Mouse (Mus musculus): Measurements from ENCODE around the gene Hmgcll1. TPM values are rescaled to one million over a fixed set of nuclear protein-coding genes. Genes with fewer than 3 reads are reported as not detected.
"Not testable (repeated sequence)": the region's sequence is repeated elsewhere in the genome, so short reads cannot be mapped to it uniquely, and the experiment has no call there.

The Hmgcll1 gene
- polyA plus RNA-seq, 1 experiment: not detected

DNA sequence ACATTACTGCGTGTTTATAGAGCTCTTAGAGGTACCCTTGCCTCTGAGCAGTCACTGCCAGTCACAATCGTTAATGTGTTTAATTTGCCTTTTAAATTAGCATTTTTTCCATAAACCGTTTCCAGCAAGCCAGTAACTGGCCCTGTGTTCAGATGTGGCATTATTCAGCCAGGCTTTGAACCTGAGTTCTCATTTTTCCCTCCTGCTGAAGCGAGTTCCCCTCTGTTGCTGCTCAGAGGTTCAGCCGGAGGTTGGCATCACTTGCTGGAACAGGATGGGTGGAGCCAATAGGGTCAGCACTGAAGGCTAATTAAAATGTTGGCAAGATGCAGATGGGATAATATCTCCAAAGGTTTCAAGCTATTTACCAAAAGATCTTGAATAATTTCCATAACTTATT is 28.7 kb downstream of the Hmgcll1 start:
- Histone ChIP-seq H3K4me1 (ENCODE audit: control insufficient read depth, insufficient read depth, low read length) (no peaks in the 10 kb centered on the region), H3K27ac (ENCODE audit: insufficient read depth, low read depth, low read length) (no peak overlapping the region), H3K4me3 (ENCODE audit: insufficient read depth, low read length) (no peak overlapping the region)
- TF ChIP-seq CTCF (IDR thresholded peaks at IDR 0.05; ENCODE audit: low read depth, low read length): no peak
- no peak for TF ChIP-seq POLR2A (IDR thresholded peaks at IDR 0.05; ENCODE audit: borderline replicate concordance, low read depth, low read length)

DNA sequence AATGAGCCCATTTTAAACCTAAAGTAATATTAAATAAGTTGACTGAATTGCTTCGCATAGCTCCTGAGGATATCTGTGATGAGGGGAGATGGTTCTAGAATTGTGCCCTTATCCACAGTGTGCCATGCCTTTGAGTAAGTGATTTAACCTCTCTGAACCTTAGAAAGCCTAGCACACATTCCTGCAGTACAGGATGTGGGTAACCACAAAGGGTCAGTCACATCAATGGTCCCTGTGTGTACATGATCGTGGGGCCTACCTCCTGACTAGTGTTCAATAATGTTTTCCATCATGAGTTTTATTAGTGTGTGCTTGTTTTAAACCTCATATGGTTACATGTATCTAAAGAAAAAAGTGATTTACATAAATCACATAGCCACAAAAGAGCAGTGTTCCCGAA is 46.3 kb downstream of the Hmgcll1 start:
- no peak for TF ChIP-seq POLR2A (IDR thresholded peaks at IDR 0.05; ENCODE audit: borderline replicate concordance, low read depth, low read length)
- no peak for TF ChIP-seq CTCF (IDR thresholded peaks at IDR 0.05; ENCODE audit: low read depth, low read length)
- Histone ChIP-seq H3K4me3 (ENCODE audit: insufficient read depth, low read length) (no peak overlapping the region), H3K27ac (ENCODE audit: insufficient read depth, low read depth, low read length) (no peak overlapping the region), H3K4me1 (ENCODE audit: control insufficient read depth, insufficient read depth, low read length) (no peaks in the 10 kb centered on the region)

DNA sequence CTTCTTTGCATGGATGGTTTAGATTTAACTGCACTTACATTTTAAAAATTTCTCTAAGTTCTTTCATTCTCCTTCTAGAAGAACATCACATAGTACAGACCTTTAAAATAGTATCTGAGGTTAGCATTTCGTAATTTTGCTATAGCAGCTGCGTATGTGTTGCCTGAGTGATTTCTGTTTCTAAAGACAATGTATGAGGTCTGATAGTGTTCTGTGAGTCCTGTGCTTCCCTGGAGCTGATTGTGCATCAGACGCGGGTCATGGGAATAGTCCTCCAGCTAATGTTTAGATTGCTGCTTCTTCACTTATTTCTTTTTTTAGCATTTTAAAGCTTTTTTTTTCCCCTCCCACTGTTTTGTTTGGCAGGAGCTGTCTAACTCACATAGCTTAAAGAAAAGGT is 46.8 kb downstream of the Hmgcll1 start:
- TF ChIP-seq POLR2A (IDR thresholded peaks at IDR 0.05; ENCODE audit: borderline replicate concordance, low read depth, low read length) (no peak), CTCF (IDR thresholded peaks at IDR 0.05; ENCODE audit: low read depth, low read length) (no peak)
- H3K4me3 ChIP-seq (ENCODE audit: insufficient read depth, low read length): no peak overlapping the region
- H3K27ac ChIP-seq (ENCODE audit: insufficient read depth, low read depth, low read length): no peak overlapping the region
- no peaks in the 10 kb centered on the region for H3K4me1 ChIP-seq (ENCODE audit: control insufficient read depth, insufficient read depth, low read length)

DNA sequence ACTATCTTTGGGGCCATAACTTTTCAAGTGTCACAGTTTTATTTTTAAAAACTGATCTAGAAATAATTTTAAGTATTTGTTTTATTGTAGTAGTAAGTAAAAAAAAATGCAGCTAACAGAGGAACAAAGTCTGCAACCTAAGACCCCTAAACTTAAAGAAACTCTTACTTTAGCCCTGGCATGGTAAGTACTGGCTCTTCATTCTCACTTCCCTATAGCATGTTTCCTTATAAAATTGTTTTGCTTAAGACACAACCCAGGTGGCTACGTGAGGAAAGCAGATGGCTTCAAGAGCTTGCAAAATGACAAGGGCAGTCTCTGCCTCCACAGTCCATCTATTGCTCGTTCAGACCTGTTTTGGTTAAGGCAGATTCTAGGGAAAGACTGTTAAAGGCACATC is 49.5 kb downstream of the Hmgcll1 start:
- no peak overlapping the region for H3K27ac ChIP-seq (ENCODE audit: insufficient read depth, low read depth, low read length)

DNA sequence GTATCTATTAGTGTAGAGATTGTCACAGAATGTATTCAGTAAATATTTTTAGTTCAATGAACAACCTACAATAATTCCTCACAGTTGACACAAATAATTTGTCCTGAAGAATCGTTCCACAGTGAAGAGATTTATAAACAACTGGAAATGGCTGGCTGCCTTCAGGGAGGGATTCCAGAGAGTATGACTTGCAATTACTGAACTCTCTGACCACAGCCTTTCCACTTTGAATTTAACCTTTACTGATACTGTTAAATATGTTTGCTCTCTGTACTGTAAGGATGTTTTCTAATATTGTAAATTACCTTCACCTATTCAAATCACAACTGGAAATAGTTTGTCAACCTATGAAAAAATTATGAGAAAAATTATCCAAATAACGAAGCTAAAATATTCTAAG is 76.9 kb downstream of the Hmgcll1 start:
- Histone ChIP-seq H3K27ac (ENCODE audit: insufficient read depth, low read depth, low read length) (no peak overlapping the region), H3K4me3 (ENCODE audit: insufficient read depth, low read length) (no peak overlapping the region), H3K4me1 (ENCODE audit: control insufficient read depth, insufficient read depth, low read length) (no peaks in the 10 kb centered on the region)
- TF ChIP-seq CTCF (IDR thresholded peaks at IDR 0.05; ENCODE audit: low read depth, low read length) (no peak), POLR2A (IDR thresholded peaks at IDR 0.05; ENCODE audit: borderline replicate concordance, low read depth, low read length) (no peak)

More for the DNA sequence above, 49.5 kb downstream of the Hmgcll1 start:
- Histone ChIP-seq H3K4me1 (ENCODE audit: control insufficient read depth, insufficient read depth, low read length) (no peaks in the 10 kb centered on the region), H3K4me3 (ENCODE audit: insufficient read depth, low read length) (no peak overlapping the region)
- TF ChIP-seq CTCF (IDR thresholded peaks at IDR 0.05; ENCODE audit: low read depth, low read length) (no peak), POLR2A (IDR thresholded peaks at IDR 0.05; ENCODE audit: borderline replicate concordance, low read depth, low read length) (no peak)

DNA sequence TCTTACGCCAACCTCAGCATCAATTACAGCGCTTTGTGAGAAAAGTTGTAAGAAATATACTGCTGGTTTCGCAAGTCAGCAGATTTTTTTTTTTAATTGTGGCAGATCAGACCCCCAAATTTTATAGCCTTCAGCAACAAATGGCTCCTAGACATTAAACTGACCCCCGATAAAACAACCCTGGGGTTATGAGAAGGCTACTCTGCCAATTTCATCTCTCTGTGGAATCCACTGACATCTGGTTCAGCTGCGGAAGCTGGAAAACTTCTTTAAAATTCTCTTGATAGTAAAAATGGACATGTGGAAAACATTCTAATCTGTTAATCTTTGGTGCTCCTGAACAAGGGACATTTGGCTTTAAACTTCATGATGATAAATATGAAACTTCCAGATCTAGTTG is 82.6 kb downstream of the Hmgcll1 start:
- Histone ChIP-seq H3K27ac (ENCODE audit: insufficient read depth, low read depth, low read length) (no peak overlapping the region), H3K4me3 (ENCODE audit: insufficient read depth, low read length) (no peak overlapping the region), H3K4me1 (ENCODE audit: control insufficient read depth, insufficient read depth, low read length) (no peaks in the 10 kb centered on the region)
- TF ChIP-seq POLR2A (IDR thresholded peaks at IDR 0.05; ENCODE audit: borderline replicate concordance, low read depth, low read length) (no peak), CTCF (IDR thresholded peaks at IDR 0.05; ENCODE audit: low read depth, low read length) (no peak)

DNA sequence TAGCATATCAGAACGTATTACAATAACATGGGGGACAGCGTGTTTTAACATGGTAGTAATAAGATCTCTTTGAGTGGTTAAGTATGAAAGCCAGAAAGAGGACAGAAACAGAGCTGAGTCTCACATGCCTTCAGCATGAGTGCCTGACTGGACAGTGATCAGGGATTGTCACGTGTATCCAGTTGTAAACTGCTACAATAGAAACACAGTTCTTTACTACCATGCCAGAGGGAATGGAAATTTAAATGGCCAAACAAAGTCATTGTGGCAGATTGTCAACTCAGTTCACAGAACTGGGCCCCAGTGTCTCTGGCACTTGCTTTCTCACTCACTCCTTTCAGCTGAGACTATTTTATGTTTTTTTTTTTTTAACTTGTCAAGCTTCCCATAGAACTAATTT is 85.3 kb downstream of the Hmgcll1 start:
- TF ChIP-seq POLR2A (IDR thresholded peaks at IDR 0.05; ENCODE audit: borderline replicate concordance, low read depth, low read length) (no peak), CTCF (IDR thresholded peaks at IDR 0.05; ENCODE audit: low read depth, low read length) (no peak)
- Histone ChIP-seq H3K4me3 (ENCODE audit: insufficient read depth, low read length) (no peak overlapping the region), H3K4me1 (ENCODE audit: control insufficient read depth, insufficient read depth, low read length) (no peaks in the 10 kb centered on the region), H3K27ac (ENCODE audit: insufficient read depth, low read depth, low read length) (no peak overlapping the region)

DNA sequence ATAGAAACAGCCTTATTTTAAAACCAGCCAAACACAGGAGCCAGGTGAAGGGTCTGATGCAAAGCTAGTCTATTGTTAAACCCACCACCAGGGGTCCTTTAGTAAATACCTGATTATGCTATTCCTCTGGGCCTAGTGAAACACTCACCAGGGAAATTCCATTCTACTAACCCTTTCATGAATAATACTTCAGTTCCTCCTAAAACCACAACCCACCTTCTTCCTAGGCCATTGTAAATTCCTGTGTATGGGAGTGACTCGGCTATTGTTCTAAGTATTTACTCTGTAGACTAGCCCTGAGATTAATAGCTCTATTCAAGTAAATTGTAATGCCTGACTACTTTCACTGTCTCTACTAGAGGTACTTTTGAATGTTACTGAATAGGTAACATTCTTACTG is 89.8 kb downstream of the Hmgcll1 start:
- not testable (repeated sequence) for H3K4me1 ChIP-seq (ENCODE audit: control insufficient read depth, insufficient read depth, low read length); H3K27ac ChIP-seq (ENCODE audit: insufficient read depth, low read depth, low read length); H3K4me3 ChIP-seq (ENCODE audit: insufficient read depth, low read length)

DNA sequence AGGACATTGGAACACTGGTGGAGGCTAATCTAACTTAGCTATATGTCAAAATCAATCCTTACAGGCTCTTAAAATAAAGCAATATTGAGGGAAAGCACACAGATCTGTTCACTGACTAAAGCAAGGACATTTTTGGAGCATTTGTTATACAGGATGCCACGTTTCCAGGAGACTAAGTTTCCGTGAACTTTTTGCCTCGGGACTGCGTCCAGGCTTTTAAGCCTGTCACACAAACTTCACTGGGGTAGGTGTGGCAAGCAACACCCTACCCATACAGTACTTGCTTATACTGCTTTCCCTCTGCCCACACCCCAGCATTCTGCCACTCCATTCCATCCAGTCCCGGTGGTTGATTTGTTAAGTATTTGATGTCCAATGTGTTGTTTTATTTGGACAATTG is 90.2 kb downstream of the Hmgcll1 start:
- Histone ChIP-seq H3K4me3 (ENCODE audit: insufficient read depth, low read length) (no peak overlapping the region), H3K4me1 (ENCODE audit: control insufficient read depth, insufficient read depth, low read length) (no peaks in the 10 kb centered on the region), H3K27ac (ENCODE audit: insufficient read depth, low read depth, low read length) (no peak overlapping the region)
- TF ChIP-seq CTCF (IDR thresholded peaks at IDR 0.05; ENCODE audit: low read depth, low read length) (no peak), POLR2A (IDR thresholded peaks at IDR 0.05; ENCODE audit: borderline replicate concordance, low read depth, low read length) (no peak)

DNA sequence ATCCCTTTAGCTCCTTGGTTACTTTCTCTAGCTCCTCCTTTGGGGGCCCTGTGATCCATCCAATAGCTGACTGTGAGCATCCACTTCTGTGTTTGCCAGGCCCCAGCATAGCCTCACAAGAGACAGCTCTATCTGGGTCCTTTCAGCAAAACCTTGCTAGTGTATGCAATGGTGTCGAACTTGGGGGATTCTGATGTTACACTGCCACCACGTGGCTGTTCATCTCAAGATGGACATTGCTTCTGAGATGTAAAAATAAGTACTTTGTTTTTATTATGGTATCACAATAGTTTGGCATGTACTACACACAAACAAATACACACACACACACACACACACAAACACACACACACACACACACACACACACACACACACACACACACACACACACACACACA is 108.2 kb downstream of the Hmgcll1 start:
- not testable (repeated sequence) for H3K4me3 ChIP-seq (ENCODE audit: insufficient read depth, low read length); H3K4me1 ChIP-seq (ENCODE audit: control insufficient read depth, insufficient read depth, low read length); H3K27ac ChIP-seq (ENCODE audit: insufficient read depth, low read depth, low read length)

DNA sequence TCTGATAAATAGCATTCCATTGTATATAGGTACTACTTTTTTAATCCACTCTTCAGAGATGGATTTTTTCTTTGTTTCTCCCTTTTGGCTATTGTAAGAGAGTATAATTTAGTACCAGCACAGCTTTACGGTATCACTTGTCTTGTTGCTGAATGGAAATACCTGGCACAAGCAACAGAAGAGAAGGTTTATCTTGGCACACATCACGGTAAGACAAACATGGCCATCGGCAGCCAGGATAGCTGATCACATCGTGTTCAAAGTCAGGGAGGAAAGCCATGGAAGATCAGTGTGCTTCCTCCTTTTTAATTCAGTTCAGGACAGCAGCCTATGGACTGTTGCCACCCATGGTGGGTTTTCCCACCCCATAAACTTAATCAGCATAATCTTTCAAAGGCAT is 109.6 kb downstream of the Hmgcll1 start:
- H3K4me3 ChIP-seq (ENCODE audit: insufficient read depth, low read length): no peak overlapping the region
- H3K27ac ChIP-seq (ENCODE audit: insufficient read depth, low read depth, low read length): no peak overlapping the region
- H3K4me1 ChIP-seq (ENCODE audit: control insufficient read depth, insufficient read depth, low read length): no peaks in the 10 kb centered on the region
- TF ChIP-seq CTCF (IDR thresholded peaks at IDR 0.05; ENCODE audit: low read depth, low read length): no peak
- no peak for TF ChIP-seq POLR2A (IDR thresholded peaks at IDR 0.05; ENCODE audit: borderline replicate concordance, low read depth, low read length)
